Mouse (Mus musculus) left cerebral cortex, postnatal 36 days (tissue): Measurements from ENCODE around the gene Ppp1r9a. TPM values are rescaled to one million over a fixed set of nuclear protein-coding genes. Genes with fewer than 3 reads are reported as not detected.
"Not testable (repeated sequence)": the region's sequence is repeated elsewhere in the genome, so short reads cannot be mapped to it uniquely, and the experiment has no call there.

Experiments used
- DNase-seq, 2 experiments: peaks; one replicate each; pipeline ENCODE4 v3.0.0; 2021 to 2022; ENCODE audit warnings: low spot score in 2 of 2, mixed read lengths in 1 of 2
- intact Hi-C: fragments of 180-260 bp; cut with DNase I; formaldehyde crosslinking; loops from one replicate; pipeline ENCODE4 v1.15.1; 2025
- total RNA-seq, 2 experiments: library from RNA; stranded (reverse); gene quantifications; 2 replicates each; pipeline ENCODE4 v1.2.3; 2021

The Ppp1r9a gene
- 100 to 1,000 TPM; 199 TPM for total RNA-seq

DNA sequence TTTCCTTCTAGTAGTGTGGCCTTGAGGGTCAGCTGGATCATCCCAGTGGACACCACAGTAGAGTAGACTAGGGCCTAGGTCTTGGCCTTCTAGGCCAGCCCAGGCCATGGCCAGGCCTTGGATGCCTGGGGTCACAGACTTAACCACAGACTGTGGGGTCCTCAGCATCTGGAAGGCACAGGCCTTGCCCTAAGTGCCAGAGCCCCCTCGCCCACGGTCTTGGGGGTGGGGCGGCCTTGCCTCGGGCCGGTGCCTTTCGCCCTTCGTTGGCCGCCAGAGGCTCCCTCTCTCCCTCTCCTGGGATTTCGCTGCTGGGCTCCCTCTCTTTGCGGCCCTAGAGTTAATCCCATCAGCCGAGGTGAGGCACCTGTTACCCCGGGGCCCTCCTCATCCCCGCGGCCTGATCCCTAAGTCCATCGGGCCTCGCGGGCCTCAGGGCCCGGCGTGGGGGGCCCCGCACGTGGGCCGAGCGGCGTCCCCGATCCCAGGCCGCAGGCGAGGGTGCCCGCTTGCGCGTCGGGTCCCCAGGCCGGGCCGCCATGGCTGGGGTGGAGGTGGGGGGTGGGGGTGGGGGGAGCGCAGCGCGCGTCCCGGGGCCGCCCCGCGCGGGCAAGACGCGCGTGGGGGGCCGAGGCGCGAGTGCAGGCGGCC is at the start of gene Ppp1r9a:
Gene Ppp1r9a, plus strand, starts transcription at position 244 of the 651 bp plus-strand sequence.
- peak; percentile 58 to 60 for DNase-seq
- intact Hi-C loops = loop anchor here (2.0 to 10.0 kb wide), 4 partner anchors 156 to 508 kb away; partner anchors contain the start of genes Casd1, Peg10 and Sgce

DNA sequence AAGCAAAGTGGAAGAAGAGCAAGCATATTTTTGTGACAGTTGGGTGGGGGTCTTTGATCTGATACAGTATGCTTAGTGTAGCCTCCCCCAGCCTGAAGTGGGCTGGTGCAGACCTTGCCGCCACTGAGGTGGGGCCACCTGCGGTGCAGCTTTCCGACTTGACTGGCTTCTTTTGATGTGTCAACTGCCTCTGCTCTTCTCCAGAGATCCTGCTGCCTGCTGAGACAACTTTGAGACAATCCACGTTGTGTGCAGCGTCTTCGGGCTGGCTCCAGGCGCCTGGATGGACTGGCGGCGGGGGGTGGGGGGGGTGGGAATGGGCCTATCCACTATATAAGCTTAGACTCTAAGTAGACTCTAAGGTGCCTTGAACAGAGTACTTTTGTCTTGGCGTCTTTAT is 47.5 kb upstream of the Ppp1r9a start:
- intact Hi-C loops = no loop called here
- DNase-seq = no peak

DNA sequence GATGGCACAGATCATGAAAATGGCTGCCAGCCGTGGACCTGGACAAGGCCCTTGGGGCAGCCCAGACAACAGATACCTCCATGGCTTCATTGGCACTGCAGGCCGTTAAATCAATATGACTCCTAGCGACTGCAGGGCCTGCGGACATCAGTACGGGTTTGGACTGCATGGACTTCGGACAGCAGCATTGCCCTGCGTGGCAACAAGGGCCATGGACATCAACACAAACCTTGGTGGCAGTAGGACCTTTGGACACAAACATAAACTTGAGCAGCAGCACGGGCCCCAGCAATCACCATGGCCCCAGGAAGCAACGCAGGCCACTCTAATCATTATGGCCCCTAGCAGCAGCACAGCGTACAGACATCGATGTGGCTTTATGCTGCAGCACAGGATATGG is 45.8 kb upstream of the Ppp1r9a start:
- intact Hi-C loops = no loop called here
- no peak for DNase-seq

DNA sequence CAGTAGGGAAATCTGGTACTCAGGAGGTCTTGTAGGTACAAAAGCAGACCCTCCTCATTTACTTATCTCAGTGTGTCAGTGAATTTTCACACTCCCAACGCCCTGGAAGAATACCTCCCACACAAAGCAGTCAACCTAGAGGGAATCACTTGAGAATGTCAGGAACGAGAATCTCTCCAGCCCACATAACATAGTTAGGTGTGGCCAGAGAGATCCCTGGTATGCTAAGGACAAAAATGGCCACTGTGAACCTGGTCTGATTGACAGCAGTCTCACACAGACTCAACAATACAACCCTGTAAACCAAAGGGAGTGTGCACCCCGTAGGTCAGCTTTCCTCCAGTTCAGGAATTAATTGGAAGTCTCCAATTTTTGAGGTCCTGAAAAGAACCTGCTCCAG is 18.4 kb upstream of the Ppp1r9a start:
- DNase-seq = no peak
- intact Hi-C loops = no loop called here

DNA sequence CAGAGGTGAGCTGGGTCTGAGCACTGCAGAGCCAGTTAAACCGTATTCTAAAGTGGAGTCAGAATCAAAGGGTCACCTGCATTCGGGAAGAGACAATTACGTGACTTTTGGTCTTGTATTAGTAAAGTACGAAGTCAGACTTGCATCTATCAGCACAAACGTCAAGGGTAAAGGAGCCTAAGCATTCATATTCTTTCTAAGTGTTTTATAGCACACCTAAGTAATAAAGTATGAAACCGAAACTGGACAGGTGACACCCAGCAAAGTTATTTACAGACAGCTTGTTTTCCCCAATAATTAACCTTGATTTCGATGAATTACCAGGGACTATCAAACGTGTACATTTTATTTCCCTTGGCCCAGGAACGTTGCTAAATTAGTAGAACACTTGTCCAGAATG is 13.2 kb upstream of the Ppp1r9a start:
- no peak for DNase-seq
- intact Hi-C loops = no loop called here

DNA sequence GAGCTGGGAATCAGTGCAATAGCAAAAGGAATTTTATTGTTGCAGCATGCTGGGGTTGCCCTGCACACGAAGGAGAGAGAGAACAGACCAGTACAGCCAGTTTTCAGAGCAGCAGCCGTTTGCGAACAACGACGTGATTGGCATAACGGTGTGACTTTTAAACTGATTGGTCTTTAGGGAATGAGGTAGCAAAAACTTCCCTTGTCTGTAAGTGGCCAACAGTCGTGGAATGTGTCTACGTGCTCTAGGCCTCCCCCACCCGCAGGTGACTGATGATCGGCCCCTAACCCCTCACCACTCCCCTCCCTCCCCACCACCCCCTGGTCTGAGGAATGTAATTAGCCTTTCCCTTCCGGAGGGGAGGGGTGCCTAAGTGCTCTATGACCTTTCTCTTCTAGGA is 10.3 kb upstream of the Ppp1r9a start:
- intact Hi-C loops = no loop called here

DNA sequence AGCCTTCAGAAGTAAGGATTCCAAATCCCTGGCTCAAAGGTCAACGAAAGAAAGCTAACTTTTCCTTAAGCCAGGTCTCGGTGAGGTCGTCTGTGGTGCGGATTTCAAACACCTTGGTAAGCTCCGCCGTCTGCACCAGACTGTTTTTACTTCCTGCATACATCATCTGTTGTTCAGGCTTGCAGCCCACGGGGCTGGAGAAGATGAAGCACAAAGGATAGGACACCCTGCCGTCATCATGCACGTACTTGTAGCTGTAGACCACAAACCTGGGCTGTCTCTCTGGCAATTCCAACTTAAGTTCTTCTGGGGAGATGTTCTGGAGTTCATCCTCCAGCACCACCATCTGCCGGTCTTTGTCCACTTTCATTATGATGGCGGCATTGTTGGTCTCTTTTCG is 9.4 kb upstream of the Ppp1r9a start:
- DNase-seq, intact Hi-C loops: not testable (repeated sequence)

More for the DNA sequence above, 10.3 kb upstream of the Ppp1r9a start:
- DNase-seq = no peak

DNA sequence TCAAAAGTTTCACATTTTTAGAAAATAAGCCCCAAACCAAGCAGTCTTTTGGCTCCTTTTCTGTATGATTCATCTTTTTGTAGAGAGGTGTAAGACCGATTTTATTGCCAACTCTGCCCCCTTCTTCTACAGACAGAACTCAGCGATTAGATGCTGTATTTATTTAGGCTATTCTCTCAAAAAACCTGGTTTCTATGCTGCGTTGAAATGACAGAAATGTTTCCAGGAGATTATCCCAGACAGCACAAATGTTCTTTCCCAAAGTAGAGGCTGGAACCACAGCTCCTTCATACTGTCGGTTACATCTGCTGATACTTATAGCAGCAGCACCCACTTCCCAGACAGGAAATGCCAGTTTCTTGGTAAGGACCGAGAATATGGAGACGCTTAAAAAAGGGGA is 2.8 kb upstream of the Ppp1r9a start:
- DNase-seq = no peak
- intact Hi-C loops = loop anchor here (5.0 to 10.0 kb wide), 3 partner anchors 212 to 505 kb away; partner anchors contain the start of gene Casd1

DNA sequence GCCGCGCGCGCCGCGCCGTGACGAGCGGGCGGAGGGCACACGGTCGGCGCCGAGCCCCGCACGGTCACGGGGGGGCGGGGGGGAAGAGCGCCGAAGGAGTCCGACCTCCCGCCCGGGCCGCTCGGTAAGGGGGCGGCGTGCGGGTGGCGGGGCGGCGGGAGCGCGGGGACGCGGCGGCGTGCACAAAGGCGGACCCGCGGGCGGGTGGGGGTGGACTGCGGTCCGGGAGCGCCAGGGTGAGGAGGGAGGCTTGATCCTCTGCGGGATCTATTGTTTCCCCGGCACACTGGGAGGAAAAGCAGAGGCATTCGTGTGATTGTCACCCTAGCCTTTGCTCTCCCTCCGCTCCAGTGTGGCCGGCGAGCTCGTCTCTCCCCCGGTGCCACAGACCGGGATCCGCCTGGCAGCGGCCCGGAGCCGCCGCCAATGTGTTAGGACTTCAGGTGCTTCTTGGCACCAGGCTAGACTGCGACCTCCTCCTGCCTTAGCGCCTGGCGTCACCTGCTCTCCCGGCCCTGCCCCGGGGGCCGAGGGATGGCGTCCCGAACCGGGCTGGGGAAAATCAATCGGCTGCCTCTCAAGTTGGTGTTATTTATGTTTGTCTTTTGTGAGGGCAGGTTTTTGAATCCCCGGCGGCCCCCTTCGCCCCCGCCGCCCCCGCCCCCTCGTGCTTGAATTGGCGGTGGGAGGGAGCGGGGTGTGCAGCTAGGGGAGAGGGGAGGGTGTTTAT is 773 bp downstream of the Ppp1r9a start:
- intact Hi-C loops = loop anchor here (2.0 to 10.0 kb wide), 4 partner anchors 157 to 509 kb away; partner anchors contain the start of genes Casd1, Peg10 and Sgce

DNA sequence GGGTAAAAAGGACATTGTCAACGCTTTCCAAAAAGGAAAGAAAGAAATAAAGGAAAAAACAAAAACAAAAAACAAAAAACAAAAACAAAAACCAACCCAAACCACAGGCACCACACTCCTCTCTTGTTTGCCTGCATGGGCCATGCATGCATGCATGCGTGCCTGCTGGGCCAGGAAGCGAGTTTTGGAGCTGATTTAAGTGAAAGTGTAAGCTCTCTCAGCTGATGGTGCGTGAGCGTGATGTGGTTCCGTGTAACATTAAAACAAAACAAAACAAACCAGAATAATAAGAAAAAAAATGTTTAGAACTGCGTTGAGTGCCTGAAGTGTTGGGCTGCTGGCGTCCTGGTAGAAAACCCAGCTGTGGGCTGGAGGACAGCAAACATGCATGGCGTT is 1.3 kb downstream of the Ppp1r9a start:
- peak in 1 of 2 experiments; percentile 43 for DNase-seq

More for the DNA sequence above, 773 bp downstream of the Ppp1r9a start:
- DNase-seq = peak; percentile 50 to 60

DNA sequence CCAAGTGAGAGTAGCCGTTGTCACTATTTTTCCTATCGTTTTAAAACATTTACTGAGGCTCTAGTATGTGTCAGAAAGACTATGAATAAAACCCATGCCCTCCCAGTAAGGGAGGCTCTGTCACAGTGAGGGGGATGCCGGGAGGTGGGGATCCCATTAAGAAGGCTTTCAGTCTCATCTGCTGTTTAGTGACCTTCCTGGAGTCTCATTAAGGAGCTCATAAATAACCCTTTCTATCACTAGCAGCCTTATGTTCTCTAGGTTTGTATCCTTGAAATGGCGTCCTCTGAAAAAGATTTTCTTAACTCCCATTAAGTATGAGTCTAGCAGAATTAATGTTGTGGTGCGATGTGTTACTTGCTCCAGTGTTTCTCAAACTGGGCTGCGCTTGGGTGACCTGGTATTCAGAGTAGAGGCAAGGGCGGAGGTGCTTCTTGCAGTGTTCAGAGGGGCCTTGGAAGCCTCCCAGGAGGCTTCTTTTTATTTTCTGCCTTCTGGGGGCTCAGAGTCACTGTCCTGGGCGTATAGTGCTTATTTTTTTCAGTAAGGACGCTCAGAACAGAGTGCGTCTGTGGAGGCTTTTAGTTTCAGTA is 7.4 kb downstream of the Ppp1r9a start:
- no peak for DNase-seq
- intact Hi-C loops = no loop called here

More for the DNA sequence above, 1.3 kb downstream of the Ppp1r9a start:
- intact Hi-C loops = loop anchor here (5.0 to 10.0 kb wide), 3 partner anchors 208 to 509 kb away; partner anchors contain the start of gene Casd1

DNA sequence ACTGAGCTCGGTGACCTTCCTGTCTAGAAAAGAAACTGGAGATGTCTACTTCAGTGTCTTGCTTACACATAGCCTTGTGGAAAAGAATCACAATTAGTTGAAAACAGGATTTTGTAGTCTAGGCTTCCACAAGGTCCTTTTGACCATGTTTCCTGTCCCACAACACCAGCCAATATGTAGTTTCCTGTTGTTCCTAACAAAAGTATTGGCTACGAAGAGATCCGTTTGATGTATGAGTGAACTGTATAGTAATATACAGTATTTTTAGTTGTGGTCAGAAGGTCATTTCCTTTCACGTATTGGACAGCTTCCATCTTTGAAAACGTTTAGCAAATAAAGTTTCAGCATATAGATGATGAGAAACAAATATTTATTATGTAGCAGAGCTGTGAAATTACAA is 15.8 kb downstream of the Ppp1r9a start:
- DNase-seq = no peak
- intact Hi-C loops = no loop called here

DNA sequence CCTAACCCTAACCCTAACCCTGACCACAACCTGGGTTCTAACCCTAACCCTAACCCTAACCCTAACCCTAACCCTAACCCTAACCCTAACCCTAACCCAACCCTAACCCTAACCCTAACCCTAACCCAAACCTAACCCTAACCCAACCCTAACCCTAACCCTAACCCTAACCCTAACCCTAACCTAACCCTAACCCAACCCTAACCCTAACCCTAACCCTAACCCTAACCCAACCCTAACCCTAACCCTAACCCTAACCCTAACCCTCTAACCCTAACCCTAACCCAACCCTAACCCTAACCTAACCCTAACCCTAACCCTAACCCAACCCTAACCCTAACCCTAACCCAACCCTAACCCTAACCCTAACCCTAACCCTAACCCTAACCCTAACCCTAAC is 21.1 kb downstream of the Ppp1r9a start:
- DNase-seq, intact Hi-C loops: not testable (repeated sequence)

DNA sequence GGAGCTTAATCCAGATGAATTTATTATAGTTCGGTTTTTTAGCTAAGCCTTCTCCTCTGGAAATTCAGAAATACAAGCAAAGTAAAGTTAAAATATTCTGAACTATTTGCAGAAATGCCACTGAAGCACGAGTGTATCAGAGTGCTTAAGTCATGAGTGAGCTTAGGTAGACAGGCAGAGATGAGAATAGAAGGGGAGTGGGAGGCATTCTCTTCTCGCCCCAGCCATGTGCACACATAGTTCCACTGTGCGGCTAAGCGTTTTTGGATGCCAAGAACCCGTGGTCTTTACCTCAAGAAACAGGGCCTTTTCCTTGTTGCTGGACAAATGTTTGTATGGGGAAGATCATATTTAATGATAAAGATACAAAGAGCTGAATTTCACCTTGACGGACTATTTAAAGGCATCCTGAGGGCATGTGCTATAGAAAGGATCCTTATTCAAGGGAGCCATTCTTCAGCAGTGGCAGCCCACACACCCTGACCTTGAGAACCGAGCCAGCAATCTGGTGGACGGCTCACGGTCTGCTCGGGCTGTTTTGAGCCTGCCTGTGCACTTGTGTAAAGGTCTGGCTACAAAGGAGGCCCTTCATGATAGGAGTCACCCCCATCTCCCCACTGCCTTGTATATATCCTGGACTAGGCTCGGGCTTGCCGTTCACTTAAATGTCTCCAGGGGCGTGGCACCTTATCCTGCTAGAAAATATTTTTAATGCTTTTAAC is 23.4 kb downstream of the Ppp1r9a start:
- DNase-seq = peak; percentile 17 to 43
- intact Hi-C loops = no loop called here

DNA sequence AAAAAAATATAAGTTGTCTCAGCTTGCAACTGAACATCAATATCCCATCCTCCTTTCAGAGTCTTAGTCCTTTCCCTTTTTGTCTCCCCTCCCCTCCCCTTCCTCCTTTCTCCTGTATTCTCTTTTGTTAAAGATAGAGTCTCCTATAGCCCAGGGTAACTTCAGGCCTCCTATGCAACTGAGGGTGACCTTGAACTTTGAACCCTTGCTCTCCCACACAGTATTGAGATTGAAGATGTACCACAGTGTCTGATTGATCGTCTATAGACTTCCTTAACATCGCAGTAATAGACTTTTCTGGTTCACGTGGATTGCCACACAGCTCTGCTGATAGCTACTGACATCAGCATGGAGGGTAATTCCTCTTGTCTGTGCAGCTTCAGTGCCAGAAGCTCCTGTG is 27.6 kb downstream of the Ppp1r9a start:
- DNase-seq = no peak
- intact Hi-C loops = no loop called here

DNA sequence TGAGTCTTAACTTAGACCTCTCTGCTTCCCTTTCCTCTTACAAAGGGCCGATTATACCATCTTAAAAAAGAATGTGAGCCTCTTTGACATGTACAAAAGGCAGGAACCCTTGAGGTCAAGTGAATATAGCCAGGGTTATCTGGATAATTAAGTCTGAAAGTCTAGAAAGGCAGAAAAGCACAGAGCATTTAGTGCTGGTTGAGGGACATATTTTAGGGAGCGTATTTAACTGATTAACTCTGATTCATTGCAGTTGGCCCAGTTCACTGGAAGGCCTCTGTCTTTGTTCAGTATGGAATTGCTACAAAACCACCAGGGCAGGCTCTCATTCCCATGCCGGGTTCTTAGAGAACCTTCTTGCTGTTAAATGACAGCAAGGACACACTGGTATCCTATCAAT is 36.2 kb downstream of the Ppp1r9a start:
- intact Hi-C loops = no loop called here
- DNase-seq = no peak

DNA sequence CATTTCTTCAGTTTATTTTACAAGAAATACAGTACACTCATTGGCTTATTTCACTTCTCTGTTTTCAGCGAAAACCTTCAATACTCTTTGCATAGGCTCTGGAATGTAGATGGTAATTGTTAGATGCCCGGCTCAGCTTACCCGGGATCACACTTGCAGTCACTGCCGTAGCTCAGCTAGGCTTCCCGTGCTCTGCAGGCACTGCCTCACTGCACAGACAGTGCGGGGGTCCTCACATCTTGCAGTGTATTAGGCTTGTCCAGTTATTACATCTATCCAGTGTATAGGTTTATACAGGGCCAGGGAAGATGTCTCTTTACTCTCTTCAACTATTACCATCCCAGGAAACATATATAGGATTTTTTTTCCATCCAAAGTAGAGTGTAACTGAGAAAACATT is 37.4 kb downstream of the Ppp1r9a start:
- intact Hi-C loops = no loop called here

DNA sequence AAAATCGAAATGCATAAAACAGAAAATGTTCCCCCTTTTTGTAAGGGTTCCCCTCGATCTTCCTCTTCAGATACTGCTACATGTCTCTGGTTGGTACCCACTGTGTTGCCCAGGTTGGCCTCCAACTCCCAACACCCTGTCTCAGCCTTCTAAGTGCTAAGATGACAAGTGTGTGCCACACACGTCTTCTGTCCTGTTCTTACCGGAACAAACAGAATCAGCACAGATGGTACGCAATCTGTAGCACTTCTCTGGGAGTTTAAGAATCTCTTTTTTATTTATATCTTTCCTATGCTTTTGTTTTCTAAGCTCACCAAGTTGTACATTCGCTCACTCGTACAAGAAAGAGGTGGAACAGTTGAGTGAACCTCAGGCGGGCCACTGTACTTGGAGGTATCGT is 37.9 kb downstream of the Ppp1r9a start:
- intact Hi-C loops = no loop called here
- peak; percentile 10 to 21 for DNase-seq

More for the DNA sequence above, 37.4 kb downstream of the Ppp1r9a start:
- DNase-seq = no peak

DNA sequence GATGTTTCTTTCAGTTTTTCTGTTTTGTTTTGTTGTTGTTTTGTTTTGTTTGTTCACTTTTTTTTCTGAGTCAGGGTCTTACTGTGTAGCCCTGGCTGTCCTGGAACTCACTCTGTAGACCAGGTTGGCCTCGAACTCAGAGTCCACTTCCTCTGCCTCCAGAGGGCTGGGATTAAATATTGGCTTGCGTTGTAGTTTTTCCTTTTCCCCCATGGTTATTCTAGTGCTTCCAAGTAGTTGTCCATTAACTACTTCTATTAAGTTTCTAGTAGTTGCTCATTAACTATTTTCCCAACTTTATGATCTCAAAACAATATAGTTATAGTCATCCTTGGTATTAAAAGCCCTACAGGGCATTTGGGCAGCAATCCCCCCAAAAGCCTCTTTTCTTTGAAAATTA is 41.1 kb downstream of the Ppp1r9a start:
- no peak for DNase-seq
- intact Hi-C loops = no loop called here

DNA sequence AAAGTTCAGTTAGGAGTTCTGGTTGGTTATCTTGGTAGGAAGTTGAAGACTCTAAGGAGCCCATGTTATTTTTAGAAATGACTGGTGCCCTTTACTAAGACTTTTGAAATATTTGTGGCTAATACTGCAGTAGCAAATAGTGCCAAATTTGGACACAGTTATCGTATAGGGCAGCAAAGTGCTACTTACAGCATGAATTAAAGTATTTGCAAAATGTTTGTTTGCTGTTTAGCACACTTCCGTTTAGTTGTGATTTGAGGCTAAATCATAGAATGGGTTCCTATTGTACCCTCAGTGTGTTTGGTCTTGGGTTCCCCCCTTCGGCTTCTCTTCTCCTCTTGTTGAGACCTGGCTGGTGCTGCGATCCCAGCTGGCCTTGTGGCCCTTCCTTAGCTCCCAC is 45.3 kb downstream of the Ppp1r9a start:
- no peak for DNase-seq
- intact Hi-C loops = no loop called here
